In genomic region chr1:90486349-90486839, GRCm38 (mm10) we compare ENCODE assay signal across 10 mouse cellular contexts.
DNase-seq lines count a peak whose midpoint lies in the region; ATAC-seq lines count a peak whose summit lies in the region.
"Had no signal": no experiment of that assay in that cellular context is flagged by ENCODE, and none has a peak within 500 bp of the region (broad histone marks: within the 10 kb centered on the region; RNA-seq: fewer than 3 reads in every experiment).

No protein-coding gene starts in this region.

- DNase-seq in left cerebral cortex, postnatal 25 days (ENCODE audit: low spot score in 2 of 2) = peak; percentile 14 to 24
- no peak for DNase-seq in left cerebral cortex, adult 9 months (ENCODE audit: low spot score in 2 of 2)
- peak; percentile 62 for DNase-seq in cerebellum, adult 11-12 months
- peak; percentile 68 for DNase-seq in lung, postnatal 10 days
- DNase-seq in yolk sac, embryonic 10.5 days (ENCODE audit: low spot score) = no peak
- no peak for DNase-seq in kidney, adult 18-20 months
- DNase-seq in kidney, postnatal 36 days = no peak
- DNase-seq: thymus, adult 2 months had no signal

- intact Hi-C loops in left cerebral cortex, postnatal 25 days (cut with DNase I) = loop anchor here (5.0 kb wide), 2 partner anchors 129 to 204 kb away; no protein-coding TSS in a partner anchor

- H3K4me1 ChIP-seq in forebrain, embryonic 16.5 days (replicated peaks; ENCODE audit: control insufficient read depth, insufficient read depth, low read length) = peaks cover 7% of the 10 kb centered on the region; the same call in 1 of the 2 replicates
- H3K4me1 ChIP-seq: midbrain, embryonic 15.5 days had no signal

- peak; percentile 68; the same call in 1 of the 2 replicates for ATAC-seq in forebrain, embryonic 16.5 days
- ATAC-seq: midbrain, embryonic 15.5 days had no signal

- no peaks in the 10 kb centered on the region for H3K9me3 ChIP-seq in forebrain, embryonic 16.5 days (ENCODE audit: control insufficient read depth, low read length)
- H3K9me3 ChIP-seq: midbrain, embryonic 15.5 days had no signal

- H3K9ac ChIP-seq in forebrain, embryonic 16.5 days (replicated peaks; ENCODE audit: low read depth, low read length) = no peak overlapping the region
- H3K9ac ChIP-seq: midbrain, embryonic 15.5 days had no signal

- no peak overlapping the region for H3K4me3 ChIP-seq in forebrain, embryonic 16.5 days (replicated peaks; ENCODE audit: low read length)
- H3K4me3 ChIP-seq: midbrain, embryonic 15.5 days had no signal

- WGBS in forebrain, embryonic 16.5 days = 41% methylated on average over 11 of the region's 11 CpGs

- H3K36me3 ChIP-seq in forebrain, embryonic 16.5 days (ENCODE audit: control insufficient read depth, insufficient read depth) = no peaks in the 10 kb centered on the region
- H3K36me3 ChIP-seq: midbrain, embryonic 15.5 days had no signal

- H3K27me3 ChIP-seq in forebrain, embryonic 16.5 days (replicated peaks; ENCODE audit: control insufficient read depth, insufficient read depth, low read length) = no peaks in the 10 kb centered on the region
- H3K27me3 ChIP-seq: midbrain, embryonic 15.5 days had no signal

- H3K4me2 ChIP-seq in forebrain, embryonic 16.5 days (ENCODE audit: low read length) = no peak overlapping the region
- H3K4me2 ChIP-seq: midbrain, embryonic 15.5 days had no signal

- H3K27ac ChIP-seq in forebrain, embryonic 16.5 days (ENCODE audit: low read length) = no peak overlapping the region
- H3K27ac ChIP-seq: midbrain, embryonic 15.5 days had no signal

Comparison
In these comparisons a context has a peak if more than half of its experiments do, and no peak if none do; other contexts are left out.
1. DNase-seq: peak in left cerebral cortex, postnatal 25 days (2 of 2), cerebellum, adult 11-12 months (single experiment) and lung, postnatal 10 days (single experiment); none in left cerebral cortex, adult 9 months (0 of 2), yolk sac, embryonic 10.5 days (single experiment), kidney, adult 18-20 months (single experiment) and kidney, postnatal 36 days (0 of 2).